Mouse (Mus musculus) thymus, adult 2 months (tissue): ENCODE results near the gene Rpgrip1. TPM values are rescaled to one million over a fixed set of nuclear protein-coding genes. Genes with fewer than 3 reads are reported as not detected.
"Not testable (repeated sequence)": the region's sequence is repeated elsewhere in the genome, so short reads cannot be mapped to it uniquely, and the experiment has no call there.

Experiments used
- DNase-seq: peaks from one replicate; pipeline ENCODE4 v3.0.0; 2021
- H3K27ac ChIP-seq: fragments of 200-500 bp; 2 replicates; pipeline ENCODE4 v1.5.1; 2012; ENCODE audit warnings: low read length, control low read depth; ENCODE audit not compliant: control insufficient read depth, insufficient read depth
- H3K27me3 ChIP-seq: fragments of 200-500 bp; 2 replicates; pipeline ENCODE4 v1.6.1; 2012; ENCODE audit warnings: mild to moderate bottlenecking, low read length, moderate library complexity, mixed read lengths; ENCODE audit not compliant: control insufficient read depth, insufficient read depth
- H3K36me3 ChIP-seq: fragments of 200-500 bp; 2 replicates; pipeline ENCODE4 v1.6.1; 2012; ENCODE audit warnings: mild to moderate bottlenecking, low read length, moderate library complexity; ENCODE audit not compliant: control insufficient read depth, insufficient read depth
- H3K4me1 ChIP-seq: fragments of 200-500 bp; replicated peaks from 2 replicates; pipeline ENCODE4 v1.6.1; 2012; ENCODE audit warnings: low read length; ENCODE audit not compliant: control insufficient read depth, insufficient read depth
- H3K4me3 ChIP-seq: fragments of 200-500 bp; 2 replicates; pipeline ENCODE4 v1.5.1; 2012; ENCODE audit warnings: mild to moderate bottlenecking, low read length, control low read depth, moderate library complexity; ENCODE audit not compliant: control insufficient read depth, insufficient read depth
- CTCF ChIP-seq: fragments of 200-500 bp; IDR thresholded peaks from 2 replicates; pipeline ENCODE4 v1.5.1; 2012; ENCODE audit warnings: mild to moderate bottlenecking, control low read depth, low read length, moderate library complexity, borderline replicate concordance; ENCODE audit not compliant: control insufficient read depth, poor library complexity, insufficient read depth; ENCODE audit errors: extremely low read depth
- POLR2A ChIP-seq: fragments of 200-500 bp; IDR thresholded peaks from 2 replicates; pipeline ENCODE4 v1.6.1; 2012; ENCODE audit warnings: mild to moderate bottlenecking, low read length, control low read depth, moderate library complexity; ENCODE audit not compliant: control insufficient read depth, poor library complexity, insufficient read depth; ENCODE audit errors: extremely low read depth
- whole genome bisulfite sequencing: fragments of 180-500 bp; shearing (Covaris S2); methylation state at CpG from one replicate; pipeline ENCODE4 v1.1.7; 2018; 5-methylcytosine and 5-hydroxymethylcytosine counted together
- polyA plus RNA-seq: library from polyadenylated mRNA; depleted of rRNA; stranded (reverse); fragments of >200 nt; gene quantifications from 2 replicates; pipeline ENCODE4 v1.2.3, GENCODE M21; 2012; rRNA removed

Gene Rpgrip1
- 3.1 and 3.9 TPM in 2 replicates for polyA plus RNA-seq

DNA sequence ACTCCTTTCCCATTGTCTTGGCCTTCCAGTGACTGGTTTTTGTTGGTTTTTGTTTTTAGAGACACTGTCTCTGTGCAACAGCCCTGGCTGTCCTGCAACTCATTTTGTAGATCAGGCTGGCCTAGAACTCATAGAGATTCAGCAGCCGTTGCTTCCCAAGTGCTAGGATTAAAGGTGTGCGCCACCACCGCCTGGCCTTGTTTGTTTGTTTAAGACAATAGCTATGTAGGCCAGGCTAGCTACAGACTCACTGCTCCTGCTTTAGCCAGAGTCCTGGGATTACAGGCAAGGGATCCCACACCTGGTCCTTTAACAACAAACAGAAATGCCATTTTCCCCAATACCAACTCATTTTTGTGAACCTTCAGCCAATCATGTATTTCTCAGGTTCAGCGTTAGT, at the start of gene Rpgrip1:
Gene Rpgrip1, plus strand, starts transcription at position 359 of the 400 bp plus-strand sequence.
- Histone ChIP-seq H3K4me1 (peaks cover 10% of the 10 kb centered on the region), H3K36me3 (no peaks in the 10 kb centered on the region), H3K27ac (no peak within 1 kb of the TSS), H3K27me3 (no peaks in the 10 kb centered on the region), H3K4me3 (no peak within 1 kb of the TSS)
- TF ChIP-seq POLR2A (no peak), CTCF (no peak)
- no peak for DNase-seq
- 97% methylated on average over 4 of the region's 4 CpGs for WGBS

DNA sequence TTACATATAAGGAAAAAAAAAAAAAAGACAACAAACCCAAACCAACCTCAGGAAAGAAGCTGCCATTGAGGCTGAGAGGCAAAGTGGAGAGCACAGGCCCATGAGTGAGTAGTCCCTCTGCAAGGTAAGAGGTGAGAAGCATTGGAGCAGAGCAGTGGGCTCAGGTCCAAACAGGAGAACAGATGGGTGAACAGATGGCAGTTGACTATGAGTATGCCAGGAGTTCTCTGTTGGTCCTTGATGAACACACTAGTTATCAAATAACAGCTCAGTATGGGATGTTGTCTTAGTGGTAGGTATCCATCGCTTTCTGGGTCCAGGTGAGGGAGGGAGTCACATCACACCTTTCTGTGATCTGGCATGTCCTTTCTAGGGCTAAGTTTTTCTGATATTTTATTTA, 49.7 kb upstream of the Rpgrip1 start:
- no peaks in the 10 kb centered on the region for H3K4me1 ChIP-seq
- WGBS, result 94% methylated on average over 1 of the region's 1 CpGs
- TF ChIP-seq POLR2A, result no peak
- DNase-seq, result no peak
- no peaks in the 10 kb centered on the region for H3K27me3 ChIP-seq
- H3K4me3 ChIP-seq, result no peak overlapping the region
- no peak overlapping the region for H3K27ac ChIP-seq
- H3K36me3 ChIP-seq, result no peaks in the 10 kb centered on the region

- Histone ChIP-seq H3K36me3 (no peaks in the 10 kb centered on the region), H3K27me3 (no peaks in the 10 kb centered on the region), H3K4me1 (no peaks in the 10 kb centered on the region), H3K4me3 (no peak overlapping the region), H3K27ac (no peak overlapping the region)
- DNase-seq, result no peak
- 90% methylated on average over 8 of the region's 8 CpGs for WGBS
- TF ChIP-seq CTCF, result no peak
- no peak for TF ChIP-seq POLR2A
These were observed 48.7 kb upstream of the Rpgrip1 start for GRCm38 (mm10) chr14:52061798-52062197.

GRCm38 (mm10) chr14:52066135-52066534, 44.4 kb upstream of the Rpgrip1 start:
- Histone ChIP-seq H3K4me1 (no peaks in the 10 kb centered on the region), H3K4me3 (no peak overlapping the region), H3K27me3 (no peaks in the 10 kb centered on the region), H3K27ac (no peak overlapping the region), H3K36me3 (no peaks in the 10 kb centered on the region; the same call in 1 of the 2 replicates)
- DNase-seq, result no peak
- TF ChIP-seq CTCF (no peak), POLR2A (no peak)
- WGBS, result 74% methylated on average over 4 of the region's 4 CpGs

- WGBS, result 97% methylated on average over 15 of the region's 15 CpGs
- no peak for DNase-seq
- TF ChIP-seq POLR2A (no peak), CTCF (no peak)
- Histone ChIP-seq H3K27me3 (no peaks in the 10 kb centered on the region), H3K36me3 (peaks cover 51% of the 10 kb centered on the region), H3K4me3 (no peak overlapping the region), H3K4me1 (no peaks in the 10 kb centered on the region), H3K27ac (no peak overlapping the region)
These were observed 38.8 kb upstream of the Rpgrip1 start for GRCm38 (mm10) chr14:52071599-52072137.

DNA sequence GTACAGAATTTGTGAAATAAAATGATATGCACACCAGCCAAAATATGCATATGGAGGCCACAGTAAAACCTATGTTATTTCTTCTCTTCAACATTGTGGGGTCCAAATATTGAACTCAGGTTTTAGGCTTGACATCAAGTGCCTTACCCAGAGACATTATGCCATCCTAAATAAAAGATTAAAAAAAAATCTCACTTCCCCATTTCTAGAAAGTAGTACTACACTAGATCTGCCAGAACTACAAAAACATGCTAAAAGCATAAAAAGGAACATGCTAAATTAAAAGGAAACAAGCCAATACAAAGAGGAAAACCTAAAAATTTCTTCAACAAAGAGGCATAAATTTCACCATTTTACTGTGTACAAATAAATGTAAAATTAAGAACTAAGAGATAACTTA, 27.4 kb upstream of the Rpgrip1 start:
- Histone ChIP-seq H3K4me3 (no peak overlapping the region), H3K27me3 (no peaks in the 10 kb centered on the region), H3K27ac (no peak overlapping the region), H3K36me3 (peaks cover 67% of the 10 kb centered on the region), H3K4me1 (no peaks in the 10 kb centered on the region)
- TF ChIP-seq CTCF (no peak), POLR2A (no peak)
- DNase-seq, result no peak

DNA sequence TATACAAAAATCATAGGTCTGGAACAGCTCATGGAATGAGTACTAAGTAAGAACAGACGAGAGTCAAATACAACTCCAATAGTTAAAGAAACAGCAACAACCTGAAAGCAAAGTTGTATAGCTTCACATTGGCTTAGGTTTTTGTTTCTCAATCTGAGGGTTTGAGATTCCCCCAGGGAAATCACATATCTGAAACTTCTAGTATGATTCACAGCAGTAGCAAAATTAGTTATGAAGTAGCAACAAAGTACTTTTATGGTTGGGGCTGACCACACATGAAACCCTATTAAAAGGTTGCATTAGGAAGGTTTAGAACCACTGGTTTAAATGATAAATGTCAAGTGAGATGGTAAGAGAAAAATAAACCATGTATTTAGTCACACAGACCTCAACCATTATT, 16.0 kb upstream of the Rpgrip1 start:
- H3K27ac ChIP-seq, result no peak overlapping the region
- 93% methylated on average over 1 of the region's 1 CpGs for WGBS
- no peak for DNase-seq
- no peaks in the 10 kb centered on the region for H3K27me3 ChIP-seq
- TF ChIP-seq CTCF, result no peak
- no peak for TF ChIP-seq POLR2A
- peaks cover 59% of the 10 kb centered on the region for H3K36me3 ChIP-seq
- H3K4me1 ChIP-seq, result peaks cover 2% of the 10 kb centered on the region; the same call in 1 of the 2 replicates
- H3K4me3 ChIP-seq, result no peak overlapping the region

DNA sequence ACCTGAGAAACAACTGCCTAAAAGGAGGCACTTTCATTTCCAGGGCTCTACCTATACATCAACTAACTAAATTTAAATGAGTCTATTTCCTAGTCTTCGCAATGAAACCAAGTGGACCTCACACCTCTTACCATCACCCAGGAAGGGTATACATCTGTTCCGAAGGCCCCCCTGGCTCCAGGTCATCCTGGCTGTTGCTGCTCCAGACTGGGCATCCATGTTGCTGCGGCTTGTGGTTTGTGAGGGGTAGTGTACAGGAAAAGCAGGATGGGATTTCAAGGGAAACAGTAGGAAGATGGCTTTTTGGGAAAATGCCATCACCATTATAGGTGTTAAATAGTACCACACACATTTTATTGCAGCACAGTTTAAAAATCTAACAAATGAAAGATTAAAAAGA, 13.3 kb upstream of the Rpgrip1 start:
- not testable (repeated sequence) for H3K27me3 ChIP-seq, H3K4me1 ChIP-seq, H3K27ac ChIP-seq, H3K4me3 ChIP-seq, DNase-seq
- WGBS, result 97% methylated on average over 3 of the region's 3 CpGs
- H3K36me3 ChIP-seq, result peaks cover 40% of the 10 kb centered on the region

- H3K4me3 ChIP-seq, H3K27ac ChIP-seq, H3K27me3 ChIP-seq, DNase-seq, H3K4me1 ChIP-seq: not testable (repeated sequence)
- H3K36me3 ChIP-seq, result peaks cover 28% of the 10 kb centered on the region
- WGBS, result 76% methylated on average over 3 of the region's 3 CpGs
These were observed 12.1 kb upstream of the Rpgrip1 start for GRCm38 (mm10) chr14:52098387-52098786.
